ENCODE assay signal across 32 mouse cellular contexts in the genomic region with DNA sequence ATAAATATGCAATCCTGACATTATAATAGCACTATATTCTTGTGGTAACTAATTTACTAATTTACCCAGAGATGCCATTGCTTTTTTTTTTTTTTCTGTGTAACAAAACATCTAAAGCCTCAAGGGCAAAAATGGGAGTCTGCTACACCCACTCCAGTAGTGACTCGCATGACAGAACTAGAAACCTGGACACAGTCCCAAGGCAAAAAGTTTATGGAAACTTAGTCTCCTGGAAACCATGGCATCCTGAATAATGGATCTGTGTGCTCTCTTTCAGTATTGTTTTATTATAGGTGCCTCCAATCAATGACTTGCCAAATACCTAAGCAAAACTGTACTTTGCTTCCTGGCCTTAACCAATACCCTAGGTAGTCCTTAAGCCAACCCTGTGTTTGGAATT.
"Had no signal": no experiment of that assay in that cellular context is flagged by ENCODE, and none has a peak within 500 bp of the region (broad histone marks: within the 10 kb centered on the region; RNA-seq: fewer than 3 reads in every experiment).

No protein-coding gene starts in this region.

- H3K27me3 ChIP-seq: heart, embryonic 12.5 days; heart, embryonic 13.5 days; heart, embryonic 15.5 days; hindbrain, embryonic 12.5 days; hindbrain, embryonic 13.5 days; hindbrain, embryonic 15.5 days; intestine, embryonic 15.5 days had no signal

- H3K27ac ChIP-seq: heart, embryonic 10.5 days; heart, embryonic 13.5 days; heart, embryonic 15.5 days; hindbrain, embryonic 10.5 days; hindbrain, embryonic 12.5 days; hindbrain, embryonic 13.5 days; hindbrain, embryonic 14.5 days; hindbrain, embryonic 15.5 days; hindbrain, postnatal 0 days; intestine, embryonic 15.5 days; kidney, postnatal 0 days; left cerebral cortex, adult 2 months had no signal

- H3K9ac ChIP-seq: heart, embryonic 12.5 days; heart, embryonic 13.5 days; heart, embryonic 15.5 days; hindbrain, embryonic 12.5 days; hindbrain, embryonic 13.5 days; hindbrain, embryonic 14.5 days; hindbrain, embryonic 15.5 days; intestine, embryonic 15.5 days had no signal

- H3K4me2 ChIP-seq: heart, embryonic 11.5 days; heart, embryonic 12.5 days; heart, embryonic 13.5 days; heart, embryonic 15.5 days; hindbrain, embryonic 12.5 days; hindbrain, embryonic 13.5 days; hindbrain, embryonic 14.5 days; hindbrain, embryonic 15.5 days; intestine, embryonic 15.5 days had no signal

- ATAC-seq: hindbrain, embryonic 16.5 days; hindbrain, postnatal 0 days; inflammation-experienced regulatory T-cells, adult 6 months; intestine, embryonic 15.5 days; intestine, embryonic 16.5 days; intestine, postnatal 0 days had no signal

- H3K4me3 ChIP-seq: heart, embryonic 10.5 days; heart, embryonic 12.5 days; heart, embryonic 13.5 days; heart, embryonic 15.5 days; hindbrain, embryonic 10.5 days; hindbrain, embryonic 12.5 days; hindbrain, embryonic 13.5 days; hindbrain, embryonic 15.5 days; intestine, embryonic 15.5 days; left cerebral cortex, adult 2 months had no signal

- DNase-seq: heart, postnatal 10 days; heart, postnatal 14 days; heart, postnatal 36 days; heart, postnatal 4 days; kidney, adult 11 months; kidney, adult 18-20 months; kidney, adult 2 months; kidney, postnatal 10 days; kidney, postnatal 14 days; kidney, postnatal 25 days; kidney, postnatal 36 days; kidney, postnatal 4 days; layer of hippocampus, adult 9-11 months; layer of hippocampus, postnatal 36 days had no signal

- H3K36me3 ChIP-seq: heart, embryonic 10.5 days; heart, embryonic 12.5 days; heart, embryonic 13.5 days; heart, embryonic 15.5 days; hindbrain, embryonic 10.5 days; hindbrain, embryonic 12.5 days; hindbrain, embryonic 13.5 days; hindbrain, embryonic 15.5 days; intestine, embryonic 15.5 days had no signal

- H3K4me1 ChIP-seq: heart, embryonic 10.5 days; heart, embryonic 12.5 days; heart, embryonic 13.5 days; heart, embryonic 15.5 days; hindbrain, embryonic 10.5 days; hindbrain, embryonic 12.5 days; hindbrain, embryonic 13.5 days; hindbrain, embryonic 15.5 days; intestine, embryonic 15.5 days had no signal

- H3K9me3 ChIP-seq: heart, embryonic 10.5 days; heart, embryonic 13.5 days; heart, embryonic 15.5 days; hindbrain, embryonic 10.5 days; hindbrain, embryonic 12.5 days; hindbrain, embryonic 13.5 days; hindbrain, embryonic 15.5 days; intestine, embryonic 15.5 days had no signal
